Mouse (Mus musculus) ovary, adult 18-20 months (tissue): ENCODE results near the gene 1700019N19Rik.
A peak's percentile ranks its signal among the peaks of the same experiment; 100 is the strongest.

Experiments
- DNase-seq: peaks from one replicate; pipeline ENCODE4 v3.0.0; 2022; ENCODE audit warnings: low spot score, mixed read lengths

The 1700019N19Rik gene

DNA sequence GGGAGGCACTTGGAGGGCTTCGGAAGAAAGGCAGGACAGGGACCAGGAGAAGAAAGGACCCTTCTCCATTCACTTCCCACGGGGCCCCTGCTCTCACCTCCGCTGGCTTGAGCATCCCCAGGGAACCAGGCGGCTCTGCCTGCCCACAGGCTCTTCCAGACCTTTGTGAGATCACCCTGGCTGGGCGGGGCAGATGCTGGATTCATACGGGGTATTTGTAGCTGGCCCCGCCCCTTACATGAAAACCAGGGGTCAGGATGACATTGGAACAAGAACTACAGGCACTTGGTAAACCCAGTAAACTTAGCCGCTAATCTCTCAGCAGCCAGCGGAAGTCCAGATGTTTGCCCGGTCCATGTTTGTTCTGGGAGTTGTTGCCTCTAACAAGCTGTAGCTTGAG is at the start of gene 1700019N19Rik:
Gene 1700019N19Rik (minus strand): TSS at position 178 of the 400 bp plus-strand sequence.
- DNase-seq = peak; percentile 10

DNA sequence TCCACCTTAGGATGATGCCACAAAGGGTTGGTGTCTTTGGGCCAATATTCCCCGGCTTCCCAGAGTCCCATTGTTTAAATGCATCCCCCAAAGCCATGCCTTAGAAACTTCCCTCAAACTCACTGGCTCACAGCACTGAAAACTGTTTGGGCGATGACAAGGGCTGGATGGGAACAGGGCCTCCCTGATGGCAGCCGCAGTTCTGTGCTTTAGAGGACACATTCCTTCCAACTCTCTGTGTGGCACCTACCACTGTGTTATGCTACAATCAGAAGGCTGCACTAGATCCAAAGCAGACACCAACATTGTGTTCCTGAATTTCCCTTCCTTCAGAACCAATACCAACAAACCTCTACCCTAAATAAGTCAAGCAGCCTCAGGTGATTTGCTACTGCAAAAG is 49.3 kb upstream of the 1700019N19Rik start:
- DNase-seq = no peak

DNA sequence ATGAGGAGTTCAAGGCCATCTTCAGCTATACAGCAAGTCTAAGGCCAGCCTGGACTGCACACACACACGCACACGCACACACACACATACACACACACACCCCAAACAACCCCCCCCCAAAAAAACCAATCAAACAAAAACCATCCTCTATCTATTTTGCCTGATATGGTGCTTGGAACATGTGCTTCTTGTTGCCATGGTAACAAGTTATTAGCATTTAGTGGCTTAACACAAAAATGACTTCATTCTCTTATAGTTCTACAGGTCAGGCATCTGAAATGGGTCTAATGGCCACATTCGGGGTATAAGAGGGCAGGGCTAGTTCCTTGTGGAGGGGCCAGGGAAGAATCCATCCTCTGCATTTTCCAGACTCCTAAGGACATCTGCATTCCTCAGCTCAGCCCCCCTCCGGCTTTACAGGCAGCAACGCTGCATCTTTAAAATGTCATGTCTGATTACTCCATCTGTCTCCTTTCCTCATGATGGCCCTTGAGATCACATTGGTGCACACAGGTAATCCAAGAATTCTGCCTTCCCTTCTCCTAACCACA is 46.5 kb upstream of the 1700019N19Rik start:
- DNase-seq = no peak

DNA sequence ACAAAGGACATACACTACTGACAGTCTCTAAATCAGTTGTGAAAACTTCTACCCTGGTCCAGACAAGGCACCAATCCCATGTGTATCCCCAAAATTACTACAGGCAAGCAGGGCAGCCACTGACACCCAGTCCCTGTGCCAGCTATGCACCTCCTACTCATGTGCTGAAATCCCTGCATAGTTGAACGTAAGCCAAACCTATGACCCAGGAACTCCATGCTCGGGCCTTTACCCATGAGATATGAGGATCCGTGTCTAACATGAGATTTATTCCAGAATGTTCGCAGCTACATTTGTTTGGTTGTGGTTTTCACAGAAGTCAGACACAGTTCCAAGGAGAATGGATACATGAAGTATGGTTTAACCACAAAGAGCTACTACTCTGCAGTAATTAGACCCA is 45.5 kb upstream of the 1700019N19Rik start:
- DNase-seq = no peak

DNA sequence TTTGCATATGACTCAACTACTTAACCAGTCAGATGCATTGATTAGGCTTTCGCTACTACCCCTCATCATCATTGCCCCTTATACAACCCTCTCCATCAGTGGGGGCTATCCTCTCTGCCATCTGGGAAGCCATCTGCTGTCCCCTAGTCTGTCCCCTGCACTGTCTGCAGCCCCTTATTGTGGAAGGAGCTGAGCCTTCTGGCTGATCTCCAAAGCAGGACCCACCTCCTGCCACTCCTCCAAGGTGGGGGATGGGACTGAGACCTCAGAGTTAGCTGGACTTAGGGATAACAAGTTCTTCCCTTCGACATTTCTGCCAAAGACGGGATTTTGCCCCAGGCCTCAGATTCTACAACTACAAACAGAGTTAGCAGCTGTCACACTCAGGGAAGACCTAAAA is 45.1 kb upstream of the 1700019N19Rik start:
- DNase-seq = no peak

DNA sequence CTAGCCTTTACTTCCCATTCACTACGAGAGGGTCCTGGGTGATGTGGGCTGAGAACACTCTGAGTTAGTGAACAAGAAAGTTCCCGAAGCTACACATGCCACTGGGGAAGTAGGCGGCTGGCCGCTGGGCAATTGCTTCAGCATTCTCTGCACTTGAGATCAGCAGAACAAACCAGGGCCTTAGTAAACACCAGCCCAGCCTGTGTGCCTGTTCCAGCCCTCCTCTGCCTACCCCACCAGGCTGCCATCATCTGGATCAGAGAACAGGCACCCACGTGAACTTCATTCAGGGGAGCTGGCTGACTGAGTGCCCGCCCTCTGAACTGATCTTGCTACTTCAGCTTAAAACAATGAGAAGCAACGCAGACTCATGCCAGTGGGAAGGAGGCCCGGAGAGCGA is 44.4 kb upstream of the 1700019N19Rik start:
- no peak for DNase-seq

DNA sequence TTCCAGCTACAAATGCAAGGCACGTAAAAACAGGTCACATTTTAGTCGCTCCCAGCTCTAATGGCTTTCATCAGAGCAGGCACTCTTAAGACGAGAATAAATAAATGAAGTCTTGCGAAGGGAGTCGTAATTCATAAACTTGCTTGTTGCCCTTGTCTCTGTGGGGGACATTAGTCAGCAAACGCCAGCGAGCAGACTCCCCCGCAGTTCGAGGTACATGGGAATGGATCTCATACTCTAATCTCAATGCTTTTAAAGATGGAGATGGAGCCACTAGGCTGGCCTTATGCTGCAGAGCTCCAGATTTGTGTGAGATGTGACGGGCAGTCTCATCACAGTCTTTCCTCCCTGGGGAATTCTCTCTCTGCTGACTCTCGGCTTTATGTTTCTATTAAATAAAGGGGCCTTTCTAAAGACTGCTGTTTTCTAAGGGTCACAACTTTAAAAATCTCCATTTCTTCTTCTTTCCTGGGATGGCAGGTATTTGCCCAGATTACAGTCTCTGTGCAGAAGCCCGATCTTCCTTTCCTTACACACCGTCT is 39.4 kb upstream of the 1700019N19Rik start:
- no peak for DNase-seq

DNA sequence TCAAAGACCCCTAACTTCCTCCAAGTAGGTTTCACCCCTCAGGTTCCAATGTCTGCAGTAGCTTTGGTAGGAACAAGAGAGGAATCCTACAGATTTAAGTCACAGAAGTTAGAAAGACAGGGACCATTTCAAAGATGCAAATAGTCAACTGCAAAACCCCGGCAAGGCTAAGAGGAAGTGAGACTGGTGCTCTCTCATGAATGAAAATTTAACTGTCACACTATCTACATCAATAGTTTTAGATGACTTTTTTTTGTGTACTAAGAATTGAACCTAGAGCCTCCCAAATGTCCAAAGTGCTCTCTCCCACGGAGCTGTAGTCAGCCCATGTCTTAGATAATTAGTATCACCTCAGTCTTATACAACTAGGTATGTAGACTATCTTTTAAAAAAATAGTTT is 38.7 kb upstream of the 1700019N19Rik start:
- no peak for DNase-seq

DNA sequence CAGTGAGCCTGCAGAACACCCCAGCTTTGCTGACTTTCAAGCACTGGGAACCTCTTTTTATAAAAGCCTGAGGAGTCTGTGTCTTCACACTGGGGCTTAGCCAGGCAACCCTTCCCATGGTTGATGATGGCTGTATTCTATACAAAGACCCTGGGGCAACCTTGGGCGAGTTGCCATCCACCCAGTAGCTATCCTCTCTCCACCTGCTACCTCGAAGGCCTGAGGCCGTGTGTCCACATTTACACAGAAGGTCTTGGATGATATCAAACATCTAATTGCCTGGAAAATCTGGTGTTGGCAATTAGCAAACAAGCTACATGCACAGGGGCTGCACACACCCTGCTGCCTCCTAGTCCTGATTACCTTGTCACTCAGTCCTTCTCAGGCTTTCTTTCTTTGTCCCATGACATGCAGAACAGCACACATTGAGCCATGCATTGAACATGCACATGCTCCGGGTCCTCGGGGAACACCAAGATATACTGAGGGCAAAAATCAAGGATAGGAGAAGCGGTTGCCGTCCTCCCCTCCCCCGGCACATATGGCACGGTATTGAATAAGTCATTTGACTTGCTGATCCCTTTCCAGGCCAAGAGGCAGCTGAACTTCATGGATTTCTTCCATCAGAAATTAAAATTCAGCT is 37.1 kb upstream of the 1700019N19Rik start:
- DNase-seq = no peak

DNA sequence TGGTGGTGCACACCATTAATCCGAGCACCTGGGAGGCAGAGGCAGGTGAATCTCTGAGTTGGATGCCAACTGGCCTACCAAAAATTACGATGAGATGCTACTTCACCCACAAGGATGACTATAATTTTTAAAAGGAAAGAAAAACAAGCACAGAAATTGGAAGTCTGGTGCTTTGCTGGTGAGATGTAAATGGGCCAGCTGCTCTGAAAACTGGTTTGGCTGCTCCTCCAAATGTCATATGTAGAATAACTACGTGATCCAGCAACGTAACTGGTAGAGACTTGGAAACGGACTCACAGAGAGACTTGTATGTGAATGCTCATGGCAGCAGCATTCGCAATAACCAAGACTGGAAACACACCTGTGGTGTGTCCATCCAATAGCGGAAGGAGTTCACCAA is 35.9 kb upstream of the 1700019N19Rik start:
- DNase-seq = no peak

DNA sequence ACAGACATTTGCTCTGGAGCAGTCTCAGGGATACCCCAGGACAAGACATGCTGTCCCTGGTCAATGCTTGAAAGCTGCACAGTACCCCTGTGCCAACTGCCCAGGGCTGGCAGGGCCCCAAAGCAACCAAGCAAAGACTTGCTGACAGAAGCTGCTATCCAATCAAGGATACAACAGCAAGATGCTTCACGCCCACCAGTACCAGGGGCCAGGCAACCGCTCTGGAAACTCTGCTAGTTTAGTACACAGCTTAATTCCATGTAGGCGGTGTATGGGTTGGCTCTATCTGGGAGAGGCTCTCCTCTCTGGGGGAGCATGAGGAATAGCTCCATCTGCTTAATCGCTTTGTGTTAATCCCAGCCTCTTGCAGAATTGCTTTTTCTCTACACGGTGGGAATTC is 35.3 kb upstream of the 1700019N19Rik start:
- no peak for DNase-seq

DNA sequence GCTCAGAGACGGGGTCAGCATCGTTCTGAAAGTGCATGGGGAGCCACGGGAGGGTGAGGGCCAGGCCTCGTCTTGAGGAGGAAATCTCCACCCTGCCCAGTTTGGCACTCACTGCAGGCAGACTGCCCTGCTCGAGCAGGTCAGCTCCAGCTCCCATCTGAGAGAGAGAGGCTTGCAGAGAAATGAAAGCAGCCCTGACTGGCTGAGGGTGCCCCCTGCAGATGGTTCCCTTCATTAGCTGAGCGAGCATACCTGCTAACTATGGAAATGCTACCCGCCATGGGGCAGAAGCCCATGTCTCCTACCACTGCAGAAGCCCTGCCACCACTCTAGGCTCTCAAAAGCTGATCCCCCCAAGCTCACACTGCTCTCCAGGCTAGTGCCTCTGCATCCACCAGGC is 33.4 kb upstream of the 1700019N19Rik start:
- DNase-seq = no peak

DNA sequence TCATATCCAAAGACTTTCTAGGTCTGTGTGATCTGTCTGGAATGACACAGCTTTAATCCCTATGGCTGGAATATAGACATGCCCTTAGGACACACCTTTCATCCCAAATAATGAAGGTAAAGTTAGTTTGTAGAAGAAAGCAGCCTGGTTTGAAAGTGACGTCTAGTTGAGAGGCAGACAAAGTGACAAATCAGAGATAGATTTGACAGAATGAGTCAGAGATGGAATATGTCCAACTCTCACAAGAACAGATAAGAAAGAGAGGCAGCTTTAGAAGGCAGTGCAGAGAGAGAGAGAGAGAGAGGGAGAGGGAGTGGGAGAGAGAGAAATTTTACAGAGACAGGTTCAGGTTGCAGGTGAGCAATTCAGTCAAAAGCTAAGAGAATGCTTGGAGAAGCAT is 30.1 kb upstream of the 1700019N19Rik start:
- no peak for DNase-seq

DNA sequence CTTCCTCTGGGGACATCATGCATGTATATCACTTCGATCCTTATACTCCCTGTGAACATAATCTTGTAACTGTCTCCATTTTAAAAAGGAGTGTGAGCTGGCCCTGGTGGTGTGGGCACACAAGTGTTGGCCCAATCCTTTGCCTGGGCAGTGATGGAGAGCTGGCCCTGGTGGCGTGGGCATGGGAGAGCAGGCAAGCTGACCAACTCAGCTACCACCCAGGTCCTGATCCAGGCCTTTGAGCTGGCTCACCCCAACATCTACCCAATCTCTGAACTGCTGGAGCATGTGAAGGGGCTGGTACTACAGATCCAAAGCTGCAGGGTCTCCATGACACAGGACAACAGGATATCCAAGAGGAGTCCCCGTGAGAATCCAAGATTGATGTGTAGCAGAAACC is 29.0 kb upstream of the 1700019N19Rik start:
- DNase-seq = no peak

DNA sequence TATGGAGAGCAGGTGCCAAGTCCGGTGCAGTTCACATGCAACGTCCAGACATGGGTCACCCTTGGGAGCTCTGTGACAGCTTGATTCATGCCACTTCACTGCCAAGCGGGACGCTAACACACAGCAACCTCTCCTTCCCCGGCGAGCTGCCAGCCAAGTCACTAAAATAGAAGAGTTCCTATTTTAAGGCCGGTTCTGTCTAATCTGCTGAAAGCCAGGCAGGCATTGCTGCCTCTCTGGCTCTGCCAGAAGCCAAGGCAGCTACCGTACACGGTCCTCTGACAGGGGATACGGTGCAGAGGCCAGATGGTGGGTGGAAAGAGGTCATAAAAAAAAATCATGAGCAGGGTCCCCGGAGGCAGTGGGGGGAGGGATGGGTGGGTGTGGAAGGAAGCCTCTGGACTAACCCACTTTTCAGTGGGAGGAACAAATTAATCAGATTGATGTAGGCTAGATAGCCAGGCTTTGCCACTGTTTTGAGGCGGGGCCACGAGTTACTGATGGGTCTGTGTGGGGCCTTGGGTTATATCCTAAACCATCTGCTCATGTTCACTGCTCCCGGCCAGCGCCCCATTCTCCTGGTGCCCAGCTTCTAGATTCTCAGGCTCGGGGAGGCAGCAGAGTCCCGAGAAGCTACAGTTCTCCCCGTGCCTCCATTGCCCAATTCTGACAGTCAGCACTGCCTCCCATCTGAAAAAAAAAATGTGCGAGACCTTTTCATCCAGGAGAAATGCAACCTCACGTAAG is 28.4 kb upstream of the 1700019N19Rik start:
- no peak for DNase-seq

DNA sequence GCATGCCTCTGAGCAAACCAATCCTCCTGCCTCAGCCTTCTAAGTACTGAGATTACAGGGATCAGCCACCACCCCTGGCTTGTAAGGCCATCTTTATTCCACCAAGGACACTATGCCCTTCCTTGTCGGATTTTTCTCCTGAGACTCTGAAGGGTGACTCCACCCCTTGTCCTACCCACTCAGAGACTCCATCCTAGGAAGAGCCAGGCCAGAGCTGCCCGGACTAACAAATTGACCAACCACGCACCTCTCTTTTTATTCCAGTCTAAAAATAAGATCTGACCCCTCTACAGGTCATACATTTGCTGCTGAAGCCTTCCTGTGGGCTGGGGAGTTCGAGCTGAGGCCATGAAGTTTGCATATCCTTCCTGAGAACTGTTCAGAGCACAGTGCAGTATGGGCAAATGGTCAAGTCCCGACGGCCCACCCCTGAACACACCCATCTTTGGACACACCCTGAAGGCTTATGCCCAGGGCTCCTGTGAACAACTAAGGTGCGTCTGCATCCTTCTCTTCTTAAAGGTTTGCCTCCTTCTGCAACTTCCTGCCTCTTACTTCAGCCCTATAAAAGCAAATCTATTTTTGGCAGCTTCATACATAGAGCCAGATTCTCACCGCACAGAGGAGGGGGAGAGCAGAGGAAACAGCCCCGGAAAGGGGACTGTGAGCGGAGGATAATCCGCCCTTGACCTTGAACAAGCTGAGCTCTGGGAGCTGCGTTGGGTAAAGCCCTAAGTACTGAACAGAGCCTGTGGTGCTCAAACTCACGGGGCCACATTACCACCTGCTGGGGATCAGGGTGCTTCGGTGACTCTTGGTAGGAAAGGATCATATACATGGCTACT is 24.5 kb upstream of the 1700019N19Rik start:
- no peak for DNase-seq

DNA sequence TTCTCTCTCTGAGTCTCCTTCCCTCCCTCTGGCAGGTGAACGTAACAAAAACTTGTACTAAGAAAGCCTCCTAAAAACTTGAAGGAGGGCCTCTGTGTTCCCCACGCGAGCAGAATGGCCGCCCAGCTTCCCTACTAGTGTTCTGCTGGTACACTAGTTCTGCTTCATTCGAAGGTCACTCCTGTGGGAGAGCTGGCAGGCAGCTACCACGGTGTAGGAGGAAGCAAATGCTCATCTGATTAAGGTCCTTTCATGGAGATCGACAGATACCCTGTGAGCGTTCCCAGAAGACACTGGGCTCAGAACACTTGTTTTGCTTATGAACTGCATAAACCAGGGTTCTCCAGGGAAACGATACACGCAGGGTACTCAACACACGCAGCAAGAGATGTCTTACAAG is 23.1 kb upstream of the 1700019N19Rik start:
- no peak for DNase-seq

DNA sequence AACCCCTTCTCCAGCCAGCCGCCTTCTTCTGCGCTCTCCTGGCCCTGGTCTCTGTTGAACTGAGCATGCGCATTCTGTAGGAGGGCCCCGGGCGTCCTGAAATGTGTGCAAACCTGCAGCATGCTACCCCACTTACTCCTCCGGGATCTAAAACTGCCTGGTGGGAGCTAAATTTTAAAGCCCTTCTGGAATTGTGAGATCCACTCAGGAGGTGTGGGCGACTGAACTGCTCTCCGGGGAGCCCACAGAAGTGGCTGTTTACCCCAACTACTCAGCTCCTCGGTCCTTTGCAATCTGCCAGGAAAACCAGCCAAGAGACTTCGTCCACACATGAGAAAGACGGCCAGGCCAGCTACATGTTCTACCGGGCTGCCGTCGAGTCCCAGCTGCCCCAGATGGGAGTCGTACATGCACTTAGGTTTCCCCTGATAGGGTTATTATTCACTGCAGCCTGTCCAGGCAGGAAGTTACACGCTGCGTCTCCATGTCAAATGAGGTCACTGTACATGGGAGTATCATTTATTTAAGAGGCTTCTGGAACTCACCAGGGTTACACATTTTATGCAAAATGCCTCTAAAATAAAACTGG is 22.3 kb upstream of the 1700019N19Rik start:
- DNase-seq = no peak

DNA sequence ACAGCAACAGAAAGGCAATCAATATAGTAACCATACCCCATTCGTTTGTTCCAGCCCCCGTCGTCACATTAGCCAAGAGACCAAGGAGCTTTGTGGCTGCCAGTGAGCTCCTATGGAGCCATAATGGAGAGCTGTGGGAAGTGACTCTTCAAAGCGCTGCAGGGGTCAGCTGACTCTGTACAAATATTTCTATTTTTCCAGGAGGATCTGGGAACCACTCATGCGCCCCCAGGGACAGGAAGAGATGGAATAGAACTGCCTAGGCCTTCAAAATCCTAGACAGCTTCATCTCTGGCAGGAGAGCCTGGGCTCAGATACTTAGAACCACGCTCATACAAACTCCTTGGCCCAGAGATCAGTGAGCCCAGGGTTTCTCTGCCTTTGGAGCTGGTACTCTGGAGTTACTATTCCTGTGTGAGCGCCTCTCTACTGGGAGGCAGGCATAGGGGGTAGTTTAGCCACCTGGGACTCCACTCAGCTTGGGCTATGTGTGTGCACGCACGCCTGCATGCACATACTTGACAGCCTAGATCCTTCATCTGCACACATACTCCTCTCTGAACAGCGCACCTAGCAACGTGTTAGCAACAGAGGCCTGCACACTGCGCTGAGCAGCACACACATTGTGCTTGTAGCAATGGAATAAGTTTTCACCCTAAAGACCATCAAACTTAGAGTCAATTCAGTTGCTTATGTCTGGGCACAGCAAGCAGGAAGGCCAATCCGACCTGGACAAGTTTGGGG is 21.1 kb upstream of the 1700019N19Rik start:
- DNase-seq = no peak

DNA sequence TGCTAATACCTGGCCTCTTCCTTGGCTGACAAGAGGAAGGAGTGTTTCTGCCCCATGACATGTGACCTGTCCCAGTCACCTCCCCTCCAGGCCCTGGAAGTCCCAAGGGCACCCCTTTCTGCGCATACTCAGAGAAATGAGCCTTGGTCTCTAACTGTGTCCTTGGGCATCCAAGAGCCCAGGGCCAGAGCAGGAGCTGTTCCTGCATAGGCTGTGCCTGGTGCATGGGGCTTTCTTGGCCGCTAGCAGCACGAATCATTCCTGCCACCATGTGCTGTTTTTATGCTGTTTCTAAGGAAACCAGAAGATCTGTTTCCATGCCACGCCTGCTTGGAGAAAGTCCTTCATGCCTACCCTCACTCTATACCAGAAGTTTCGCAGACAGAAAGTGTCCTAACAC is 16.3 kb upstream of the 1700019N19Rik start:
- DNase-seq = peak; percentile 64

DNA sequence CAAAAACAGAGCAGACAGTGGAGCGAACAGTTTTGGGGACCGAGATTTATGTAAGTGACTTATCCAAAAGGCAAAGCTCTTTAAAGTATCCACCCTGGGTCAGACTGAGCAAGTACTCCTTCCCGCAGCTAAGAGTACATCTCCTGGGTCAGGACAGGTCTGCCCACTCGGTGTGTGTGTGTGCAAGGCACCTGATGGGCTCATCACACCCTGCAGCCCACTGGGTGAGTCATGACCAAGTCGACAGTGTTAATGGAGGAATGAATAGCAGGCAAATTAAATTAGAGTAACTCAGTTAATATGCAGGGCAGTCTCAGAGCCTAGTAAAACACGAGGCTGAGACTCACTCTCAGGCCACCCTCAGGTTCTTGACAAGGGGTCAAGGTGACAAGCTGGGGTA is 14.6 kb upstream of the 1700019N19Rik start:
- DNase-seq = no peak
